Mouse (Mus musculus) urinary bladder, postnatal 14 days (tissue): ENCODE data around the gene Ank2.
"Not testable (repeated sequence)": the region's sequence is repeated elsewhere in the genome, so short reads cannot be mapped to it uniquely, and the experiment has no call there.

Source experiments
- DNase-seq: peaks from one replicate; pipeline ENCODE4 v3.0.0; 2021; ENCODE audit warnings: low spot score

Ank2 gene

DNA sequence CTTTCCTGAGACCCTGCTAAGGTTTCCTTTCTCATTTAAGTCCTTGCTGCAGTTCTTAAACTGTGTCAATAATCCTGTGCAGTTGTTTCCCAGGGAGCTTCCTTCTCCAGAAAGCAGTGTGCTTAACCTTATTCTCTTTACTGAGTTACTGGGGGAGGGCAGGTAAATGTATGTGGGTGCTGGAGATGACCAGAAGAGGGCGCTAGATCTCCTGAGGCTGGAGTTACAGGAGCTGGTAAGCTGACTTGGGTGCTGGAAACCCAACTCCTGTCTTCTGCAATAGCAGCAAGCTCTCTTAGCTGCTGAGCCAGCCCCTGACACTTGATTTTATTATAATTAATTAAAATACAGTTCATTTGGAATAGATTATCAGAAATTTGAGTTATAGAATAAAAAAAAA lies 84.7 kb downstream of the Ank2 start:
- DNase-seq = no peak

DNA sequence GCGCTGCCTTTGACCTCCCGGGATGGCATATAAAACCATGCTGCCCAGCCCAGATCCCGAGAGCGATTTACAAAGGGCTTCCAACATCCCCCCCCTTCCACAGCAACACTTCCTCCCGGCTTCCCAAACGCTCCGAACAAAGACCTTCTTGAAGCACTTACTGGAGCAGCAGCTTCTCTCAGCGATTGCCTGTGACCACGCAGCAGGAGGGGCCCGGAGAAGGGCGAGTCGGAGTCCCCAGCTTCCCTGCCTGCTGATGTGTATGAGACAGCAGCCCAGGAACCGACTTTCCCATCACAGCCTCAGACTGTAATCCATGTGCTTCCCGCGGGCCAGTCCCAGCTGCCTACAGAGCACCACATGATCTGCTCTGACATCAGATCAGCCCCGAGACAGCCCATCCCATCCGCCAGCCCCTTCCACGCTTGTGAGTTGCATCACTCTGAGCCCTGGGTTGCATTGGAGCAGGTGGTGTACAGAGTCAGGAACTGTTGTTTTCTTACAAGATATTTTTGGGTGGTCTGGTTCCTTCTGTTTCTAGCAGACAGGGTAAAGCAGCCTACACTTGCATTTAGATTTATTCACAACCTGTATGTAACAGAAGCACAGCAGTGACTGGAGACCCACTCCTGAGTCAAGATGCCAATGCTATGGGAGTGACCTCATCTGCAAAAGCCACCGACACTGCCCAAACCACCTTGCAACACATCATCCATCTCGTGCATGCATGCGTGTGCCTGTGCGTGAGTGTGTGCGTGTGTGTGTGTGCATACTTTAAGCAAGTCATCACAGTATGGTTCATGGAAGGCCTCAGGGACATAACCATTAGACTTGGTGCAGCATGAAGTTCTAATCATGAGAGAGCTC lies 90.2 kb downstream of the Ank2 start:
- peak; percentile 57 for DNase-seq

DNA sequence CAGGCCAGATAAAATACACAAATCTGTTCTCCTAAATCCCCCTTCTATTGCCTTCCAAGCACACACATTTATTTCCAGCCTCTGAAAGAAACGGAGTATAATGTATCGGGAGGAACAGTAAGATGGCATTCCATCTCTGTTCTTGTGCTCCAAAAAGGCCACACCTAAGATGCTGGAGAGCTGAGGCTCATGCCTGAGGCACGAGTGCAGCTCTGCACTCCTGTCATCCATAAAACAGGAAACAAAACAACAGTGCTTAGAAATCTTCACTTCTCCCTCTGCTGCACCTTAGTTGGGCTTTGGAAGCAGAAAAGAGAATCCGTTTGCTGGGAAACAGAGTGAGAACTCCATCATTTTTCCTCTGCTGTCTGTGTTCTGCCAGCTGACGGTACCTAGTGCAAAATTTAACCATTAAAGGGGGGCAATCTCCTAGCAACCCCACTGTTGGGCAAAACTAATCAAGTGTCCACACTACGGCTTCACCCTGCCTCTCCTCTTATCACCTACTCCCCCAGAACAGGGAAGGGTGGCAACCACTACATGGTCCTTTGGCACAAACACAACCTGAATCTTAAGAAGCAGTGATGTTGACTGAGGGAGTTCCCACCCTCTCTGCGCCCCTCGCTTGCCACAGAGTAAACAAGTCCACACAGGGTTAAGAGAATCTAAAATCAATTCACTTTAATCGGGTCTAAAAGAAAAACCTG lies 91.1 kb downstream of the Ank2 start:
- DNase-seq = no peak

DNA sequence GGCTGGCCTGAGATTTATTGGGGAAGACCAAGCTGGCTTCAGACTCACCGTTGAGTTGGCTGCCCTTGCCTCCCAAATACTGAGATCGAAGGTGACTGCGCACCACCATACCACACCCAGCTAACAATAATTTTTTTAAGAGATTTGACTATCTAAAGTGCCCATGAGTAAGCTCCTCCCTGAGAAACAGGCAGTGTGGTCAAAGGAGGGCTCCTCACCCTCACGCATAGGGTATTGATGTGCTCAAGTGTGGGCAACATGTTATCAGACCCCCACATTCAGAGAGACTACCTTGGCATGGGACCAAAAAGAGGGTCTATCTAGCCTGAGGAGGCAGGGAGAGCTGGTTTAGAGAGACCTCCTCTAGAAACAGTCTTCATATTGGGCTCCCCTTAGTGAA lies 92.3 kb downstream of the Ank2 start:
- no peak for DNase-seq

DNA sequence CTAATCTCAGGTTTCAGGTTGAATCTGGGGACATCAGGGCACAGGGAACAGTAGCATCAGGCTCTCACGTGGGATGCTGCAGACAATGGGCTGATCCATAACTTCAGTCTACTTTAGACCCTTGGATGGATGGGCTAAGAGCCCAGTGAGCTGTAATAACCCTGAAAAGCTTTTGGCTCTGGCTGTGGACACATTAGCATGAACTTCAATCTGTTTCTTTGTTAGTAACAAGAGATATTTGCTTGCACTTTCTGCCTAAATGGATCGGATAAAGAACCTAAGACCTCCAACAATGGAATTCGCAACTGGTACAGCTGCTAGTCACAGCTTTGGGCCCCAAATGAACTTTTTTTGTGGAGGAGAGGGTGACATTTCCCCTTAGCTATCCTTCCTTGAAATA lies 94.8 kb downstream of the Ank2 start:
- no peak for DNase-seq

DNA sequence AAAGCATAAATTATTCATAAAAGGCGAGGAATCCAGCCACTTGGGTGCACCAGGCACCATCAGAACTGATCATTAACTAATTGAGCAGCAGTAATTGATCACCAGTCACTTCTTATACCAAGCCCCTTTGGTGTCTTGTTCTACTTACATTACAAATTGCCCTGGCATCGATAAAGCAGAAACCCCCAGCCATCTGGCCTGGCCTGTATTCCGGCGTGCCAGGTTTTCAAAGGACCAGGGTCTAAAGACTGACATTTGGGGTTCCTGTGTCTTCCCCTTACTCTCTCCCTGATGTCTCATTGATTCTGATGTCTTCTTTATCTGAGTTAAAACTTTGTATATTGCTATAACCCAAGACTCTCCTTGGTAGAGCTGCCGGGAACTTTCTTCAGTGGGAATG lies 98.2 kb downstream of the Ank2 start:
- DNase-seq = no peak

DNA sequence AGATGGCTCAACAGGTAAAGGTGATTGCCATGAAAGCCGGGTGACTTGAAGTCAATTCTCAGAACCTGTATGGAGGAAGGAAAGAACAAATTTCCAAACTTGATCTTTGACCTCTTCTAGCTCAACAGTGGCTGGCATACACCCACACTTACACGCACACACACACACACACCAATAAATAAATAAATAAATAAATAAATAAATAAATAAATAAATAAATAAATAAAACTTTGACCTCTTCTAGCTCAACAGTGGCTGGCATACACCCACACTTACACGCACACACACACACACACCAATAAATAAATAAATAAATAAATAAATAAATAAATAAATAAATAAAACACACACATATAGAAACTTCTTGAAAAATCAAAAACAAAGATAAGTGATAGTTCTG lies 98.7 kb downstream of the Ank2 start:
- DNase-seq = not testable (repeated sequence)

DNA sequence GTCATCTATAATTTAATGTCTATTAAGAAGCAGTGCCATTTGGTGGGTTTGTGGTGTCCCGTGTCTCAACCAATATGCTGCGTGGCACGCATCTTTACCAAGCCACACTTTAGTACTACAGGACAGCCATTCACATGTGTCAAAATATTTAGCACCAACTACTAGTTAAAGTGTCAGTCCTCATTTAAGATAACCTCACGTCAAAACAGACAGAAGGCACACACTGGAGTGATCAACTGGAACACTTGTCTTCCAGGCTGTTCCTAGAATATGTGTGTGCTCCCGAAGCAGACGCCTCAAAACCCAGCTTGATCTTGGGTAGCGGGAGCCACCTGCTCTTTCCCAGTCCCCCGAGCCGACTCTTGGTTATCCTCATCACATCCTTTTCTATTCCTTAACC lies 101.4 kb downstream of the Ank2 start:
- no peak for DNase-seq

DNA sequence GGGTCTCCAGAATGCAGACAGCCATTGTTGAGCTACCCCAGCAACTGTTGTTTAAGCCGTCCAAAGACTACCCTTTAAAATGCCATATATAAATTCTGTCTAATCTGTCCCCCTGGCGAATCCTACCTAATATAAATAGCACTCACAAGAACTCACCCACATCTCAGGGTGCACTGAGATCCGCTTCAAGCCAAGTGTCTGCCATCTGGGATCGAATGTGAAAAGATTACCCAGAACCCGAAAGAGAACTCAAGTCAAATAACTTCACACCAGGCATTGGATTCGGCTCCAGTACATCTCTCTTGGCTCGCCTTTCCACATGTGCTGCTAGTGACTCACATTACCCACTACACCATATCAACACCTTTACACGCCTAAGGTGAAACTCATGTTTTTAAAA lies 103.9 kb downstream of the Ank2 start:
- DNase-seq = no peak

DNA sequence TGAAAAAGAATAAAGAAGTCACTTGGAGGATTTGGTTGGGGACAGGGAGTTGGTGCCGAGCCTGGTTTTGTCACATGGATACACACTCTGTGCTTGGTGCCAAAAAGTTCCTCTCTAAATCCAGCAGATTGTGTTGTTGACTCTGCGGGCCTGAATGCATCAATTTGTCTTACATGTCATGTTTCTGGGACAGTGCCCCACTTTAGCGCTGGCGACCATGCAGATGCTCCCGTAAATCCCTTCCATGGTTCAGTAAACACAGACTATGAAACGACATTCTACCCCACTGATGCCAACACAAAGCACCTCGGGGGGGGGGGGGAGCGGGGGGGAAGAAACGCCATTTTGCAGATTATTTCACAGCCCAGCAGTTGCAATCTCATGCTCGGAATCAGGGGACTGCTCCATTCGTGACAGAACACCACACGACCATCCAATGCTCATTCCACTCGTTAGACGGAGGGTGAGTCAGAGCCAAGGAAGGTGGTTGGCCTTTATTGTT lies 112.1 kb downstream of the Ank2 start:
- DNase-seq = no peak

DNA sequence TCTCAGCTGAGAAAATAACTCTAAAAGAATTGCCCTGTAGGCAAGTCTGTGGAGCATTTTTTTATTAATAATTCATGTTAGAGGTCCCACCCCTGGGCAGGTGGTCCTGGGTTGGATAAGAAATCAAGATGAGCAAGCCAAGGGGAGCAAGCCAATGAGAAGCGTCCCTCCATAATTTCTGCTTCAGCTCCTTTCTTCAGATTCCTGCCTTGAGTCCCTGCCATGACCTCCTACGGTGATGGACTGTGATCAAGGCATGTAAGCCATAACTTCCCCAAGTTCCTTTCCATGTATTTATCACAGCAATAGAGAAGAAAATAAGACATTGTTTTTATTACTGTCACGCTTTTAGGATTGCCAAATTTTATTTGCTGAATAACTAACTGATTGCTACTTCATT lies 115.9 kb downstream of the Ank2 start:
- DNase-seq = no peak

DNA sequence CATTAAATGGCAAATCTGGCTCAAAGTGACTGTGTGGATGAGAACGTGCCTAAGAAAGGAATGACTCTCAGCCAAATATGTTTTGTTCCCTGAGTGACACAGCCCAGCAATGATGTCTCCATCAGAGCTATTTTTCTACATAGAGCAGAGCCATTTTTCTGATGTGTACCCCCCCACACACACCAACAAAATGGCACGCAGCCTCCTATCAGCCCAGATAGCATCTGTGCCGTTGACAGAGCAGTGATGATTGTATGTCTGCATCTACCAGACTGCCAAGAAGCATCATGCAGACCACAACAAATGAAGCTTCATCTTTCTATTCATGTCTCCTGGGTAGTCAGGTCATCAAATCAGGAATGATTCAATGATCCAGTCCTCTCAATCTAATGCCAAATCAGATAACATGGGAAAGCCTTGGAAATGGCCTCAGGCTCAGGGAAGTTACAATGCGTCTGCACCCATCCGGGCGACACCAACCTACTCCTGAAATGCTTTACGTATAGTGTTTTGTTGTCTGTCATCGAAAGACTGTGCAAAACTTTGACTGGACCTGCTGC lies 122.2 kb downstream of the Ank2 start:
- no peak for DNase-seq

DNA sequence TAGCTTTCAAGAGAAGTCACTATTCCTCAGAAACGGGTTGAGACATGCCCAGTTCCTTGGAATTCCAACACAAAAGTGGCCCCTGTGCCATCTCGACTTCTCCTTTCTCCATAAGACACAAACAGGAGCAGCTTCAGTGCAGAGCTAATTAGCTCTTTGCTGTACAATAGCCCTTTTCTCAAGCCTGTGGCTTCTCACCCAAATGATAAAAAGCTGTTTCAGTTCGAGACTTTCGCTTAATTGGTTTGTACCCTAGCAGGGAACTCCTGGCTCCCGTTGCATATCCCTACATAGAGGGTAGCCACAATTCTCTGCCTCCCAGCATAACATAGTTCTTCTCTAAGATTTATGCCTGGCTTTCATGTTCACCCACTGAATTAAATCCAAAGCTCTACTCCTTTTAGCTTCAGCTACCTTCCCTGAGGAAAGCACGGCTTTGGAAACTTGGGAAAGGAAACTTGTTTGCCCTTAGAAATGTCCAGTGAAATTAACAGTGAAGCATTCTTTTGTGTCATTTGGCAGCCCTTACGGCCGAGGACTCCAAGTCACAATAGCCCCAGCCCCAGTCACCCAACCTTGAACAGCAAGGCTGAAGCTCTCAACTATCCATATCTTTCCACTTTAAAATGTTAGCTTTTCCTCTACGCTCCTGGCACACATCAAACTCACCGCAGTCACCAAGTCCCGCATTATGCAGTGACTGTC lies 123.0 kb downstream of the Ank2 start:
- DNase-seq = no peak

DNA sequence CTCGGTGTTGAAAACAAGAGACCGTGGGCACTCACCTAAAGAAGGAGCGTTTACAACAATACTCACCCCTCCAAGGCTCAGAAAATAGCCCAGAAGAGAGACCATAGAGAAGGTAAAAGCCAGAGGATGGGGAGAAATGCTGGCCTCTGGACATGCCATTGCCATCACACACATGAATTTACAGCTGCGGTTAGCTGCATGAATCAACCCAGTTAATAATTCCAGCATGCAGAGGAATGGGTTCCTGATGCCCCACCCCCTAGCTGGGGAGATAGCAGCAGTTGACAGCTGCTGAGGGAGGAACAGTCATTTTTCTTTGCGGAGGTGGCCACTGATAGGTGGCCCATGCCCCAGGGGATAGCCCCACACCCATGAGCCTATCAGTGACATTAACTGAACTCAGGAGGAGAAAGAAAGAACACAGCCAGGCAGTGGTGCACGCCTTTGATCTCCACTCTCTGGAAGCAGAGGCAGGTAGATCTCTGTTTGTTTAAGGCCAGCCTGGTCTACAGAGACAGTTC lies 124.9 kb downstream of the Ank2 start:
- no peak for DNase-seq

DNA sequence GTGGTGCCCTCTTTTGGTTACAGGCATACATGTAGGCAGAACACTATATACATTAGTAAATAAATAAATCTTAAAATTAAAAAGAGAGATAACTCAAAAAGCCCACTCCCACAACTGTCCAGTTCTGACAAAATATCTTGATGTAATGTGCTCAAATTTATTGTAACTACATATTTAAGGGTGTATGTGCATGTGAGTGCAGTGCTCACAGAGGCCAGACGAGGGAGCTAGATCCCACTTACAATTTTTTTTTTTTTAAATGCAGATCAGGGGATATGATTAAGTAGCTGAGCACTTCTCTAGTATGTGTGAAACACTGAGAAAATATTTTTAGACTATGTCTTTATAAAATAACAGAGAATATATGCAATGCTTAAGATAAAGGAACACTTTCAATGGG lies 127.4 kb downstream of the Ank2 start:
- no peak for DNase-seq

DNA sequence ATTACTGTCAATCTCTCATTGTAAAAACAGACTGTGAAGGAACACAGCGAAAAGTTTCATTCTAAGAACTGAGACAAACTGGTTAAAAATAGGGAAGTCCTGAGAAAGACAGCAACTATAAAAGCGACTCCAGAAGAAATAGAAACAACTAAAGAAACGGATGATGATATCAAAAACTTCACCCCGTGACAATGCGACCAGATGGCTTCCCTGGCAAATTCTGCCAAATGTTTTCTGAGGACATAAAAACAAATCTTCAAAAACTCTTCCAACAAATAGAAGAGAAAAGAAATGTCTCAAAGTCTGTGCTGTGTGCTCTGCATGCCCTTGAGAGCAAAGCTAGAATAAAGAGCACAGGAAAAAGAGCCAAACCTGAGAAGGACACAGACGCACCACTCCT lies 129.6 kb downstream of the Ank2 start:
- no peak for DNase-seq

DNA sequence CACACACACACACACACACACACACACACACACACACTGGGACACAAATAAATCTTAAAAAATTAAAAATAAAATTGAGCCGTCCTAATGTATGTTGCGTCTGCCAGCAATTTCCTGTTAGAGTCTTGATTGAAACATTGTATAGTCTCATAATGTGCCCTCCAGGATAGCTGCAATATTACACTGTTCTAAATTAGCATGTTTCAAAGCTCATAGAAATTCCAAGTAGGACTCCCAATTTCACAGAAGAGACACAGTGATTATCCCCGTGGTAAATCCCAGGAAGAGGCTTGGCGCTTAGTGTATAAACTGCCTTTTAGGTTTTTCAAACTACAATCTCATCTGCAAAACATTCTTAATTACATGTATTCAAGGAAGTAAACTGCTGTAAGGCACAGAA lies 131.7 kb downstream of the Ank2 start:
- no peak for DNase-seq

DNA sequence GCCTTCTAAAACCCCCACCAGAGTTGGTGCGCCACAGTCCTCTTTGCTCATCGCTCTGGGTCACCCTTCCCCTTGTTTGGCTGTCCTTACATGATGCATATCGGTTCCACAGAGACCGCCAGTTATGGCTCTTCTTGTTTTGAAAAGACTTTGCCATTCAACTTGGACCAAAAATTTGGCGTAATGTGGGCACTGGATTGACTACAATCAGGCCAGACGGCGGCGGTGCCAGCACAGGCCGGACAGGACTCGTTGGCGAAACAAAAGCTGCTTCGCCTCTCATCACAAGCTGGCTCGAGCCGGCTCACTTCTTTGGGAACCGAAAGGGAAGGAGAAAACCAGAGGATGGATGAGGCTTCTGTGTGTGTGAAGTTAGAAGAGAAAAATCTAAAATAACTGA lies 135.6 kb downstream of the Ank2 start:
- DNase-seq = no peak

DNA sequence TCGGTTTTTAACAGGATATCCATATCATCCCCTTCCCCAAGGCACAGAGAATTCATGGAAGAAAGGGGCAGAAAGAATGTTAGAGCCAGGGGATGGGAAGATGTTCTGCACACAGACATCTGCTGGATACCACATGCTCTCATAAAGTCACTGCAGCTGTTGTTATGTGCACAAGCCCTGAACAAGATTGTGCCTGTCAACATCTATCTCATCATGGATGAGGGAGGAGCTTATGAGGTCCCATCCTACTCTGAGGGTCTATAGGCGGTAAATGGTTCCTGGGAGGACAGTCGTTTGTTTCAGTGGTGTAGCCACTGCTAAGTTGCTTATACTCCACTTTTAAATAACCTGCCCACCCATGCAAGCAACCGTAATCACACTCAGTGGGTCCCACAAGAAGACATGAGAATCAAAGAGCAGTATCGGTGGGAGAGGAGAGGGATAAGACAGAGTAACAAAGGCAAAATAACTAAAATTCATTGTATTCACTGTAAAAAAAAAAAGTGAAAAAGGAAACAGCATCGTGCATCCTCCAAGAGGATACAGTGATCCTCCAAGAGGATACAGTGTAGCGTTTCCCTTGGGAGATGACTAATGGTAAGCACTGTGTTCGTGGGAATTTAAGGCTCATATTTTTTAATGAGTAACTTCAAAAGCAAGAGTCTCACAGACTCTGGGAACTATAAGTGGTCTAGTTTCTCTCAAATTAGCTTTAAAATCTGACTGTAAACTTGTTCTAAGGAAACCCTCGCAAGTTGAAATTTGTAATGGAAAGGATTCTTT lies 136.3 kb downstream of the Ank2 start:
- no peak for DNase-seq

DNA sequence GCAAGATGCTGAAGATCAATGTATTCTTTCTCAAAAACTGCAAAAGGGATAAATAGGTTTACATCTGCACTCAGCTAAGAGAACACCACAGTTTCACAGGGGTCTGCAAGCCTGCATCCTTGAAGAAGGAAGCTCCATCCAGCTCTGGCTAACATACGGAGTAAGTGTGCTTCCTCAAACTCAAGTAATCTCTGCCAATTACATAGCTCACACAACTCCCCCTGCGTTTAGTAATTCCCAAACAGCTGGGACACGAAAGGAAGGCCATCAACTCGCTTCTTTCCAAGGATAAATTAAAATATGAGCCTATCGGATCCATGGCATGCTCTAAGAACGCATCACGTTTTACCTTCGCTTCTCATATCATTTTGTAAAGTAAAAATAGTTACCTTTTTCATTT lies 137.3 kb downstream of the Ank2 start:
- DNase-seq = no peak

DNA sequence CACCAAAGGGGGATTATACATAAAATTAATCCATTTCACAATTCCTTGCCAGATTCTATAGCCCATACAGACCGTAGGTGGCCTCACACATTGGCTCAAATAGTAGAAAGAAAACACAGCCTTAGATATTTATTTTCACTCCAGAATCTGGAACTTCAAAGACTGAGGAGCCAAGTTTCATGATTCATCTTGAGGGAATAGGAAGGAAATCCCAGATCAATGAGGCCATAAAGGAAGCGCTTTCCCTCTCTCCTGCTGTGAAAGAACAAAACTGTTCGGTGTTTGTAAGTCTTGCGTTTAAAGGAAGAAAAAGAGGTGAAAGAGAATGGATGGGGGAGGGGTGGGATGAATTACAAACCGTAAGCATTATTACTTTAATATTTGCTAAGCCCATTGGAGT lies 137.8 kb downstream of the Ank2 start:
- DNase-seq = no peak

DNA sequence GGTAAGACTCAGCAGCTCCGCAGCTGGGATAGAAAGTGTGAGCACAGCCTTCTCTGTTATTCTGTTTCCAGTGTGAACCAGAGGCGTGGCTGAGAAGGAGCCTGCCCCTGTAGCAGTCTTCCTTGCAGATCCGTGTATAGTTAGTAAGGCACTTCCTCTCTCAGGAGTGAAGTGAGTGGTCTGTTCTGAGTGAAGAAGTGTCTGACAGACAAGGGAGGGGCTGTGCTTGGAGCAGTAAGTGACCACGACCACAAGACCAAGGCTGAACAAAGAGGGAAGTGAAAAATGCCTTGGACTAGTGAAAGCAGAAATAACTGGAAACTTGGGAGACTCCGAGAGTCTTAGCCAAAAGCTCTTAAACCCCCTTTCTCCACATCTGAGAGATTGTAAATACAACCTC lies 143.9 kb downstream of the Ank2 start:
- no peak for DNase-seq
